Mouse (Mus musculus): ENCODE measurements around the gene Atg13.
"Not testable (repeated sequence)": the region's sequence is repeated elsewhere in the genome, so short reads cannot be mapped to it uniquely, and the experiment has no call there.

Atg13 gene

GRCm38 (mm10) chr2:91710272-91711234 is at the start of gene Atg13, which contains the start of gene Harbi1:
Atg13 (minus strand) TSS chr2:91710576.
Harbi1 (plus strand) TSS chr2:91710852.
- peak; percentile 96 for DNase-seq

GRCm38 (mm10) chr2:91749811-91750261 is 39.5 kb upstream of the Atg13 start:
- peak; percentile 63 for DNase-seq

GRCm38 (mm10) chr2:91744686-91745085 is 34.3 kb upstream of the Atg13 start:
- no peak for DNase-seq

- DNase-seq = no peak
These were observed 29.2 kb upstream of the Atg13 start for GRCm38 (mm10) chr2:91739586-91739985.

- no peak for DNase-seq
These were observed 24.8 kb upstream of the Atg13 start for GRCm38 (mm10) chr2:91735221-91735620.

GRCm38 (mm10) chr2:91729971-91730821 is 19.8 kb upstream of the Atg13 start, which contains the start of gene Ambra1:
Ambra1 (plus strand) TSS chr2:91730134.
- peak; percentile 89 for DNase-seq

GRCm38 (mm10) chr2:91729571-91729970 is 19.2 kb upstream of the Atg13 start:
- DNase-seq = peak; percentile 11

GRCm38 (mm10) chr2:91727011-91727410 is 16.6 kb upstream of the Atg13 start:
- DNase-seq = no peak

GRCm38 (mm10) chr2:91725476-91725875 is 15.1 kb upstream of the Atg13 start:
- DNase-seq = not testable (repeated sequence)

- no peak for DNase-seq
These were observed 14.3 kb upstream of the Atg13 start for GRCm38 (mm10) chr2:91724716-91725115.

- no peak for DNase-seq
These were observed 13.6 kb upstream of the Atg13 start for GRCm38 (mm10) chr2:91723951-91724350.

GRCm38 (mm10) chr2:91723382-91723781 is 13.0 kb upstream of the Atg13 start:
- DNase-seq = no peak

GRCm38 (mm10) chr2:91718276-91718675 is 7.9 kb upstream of the Atg13 start:
- DNase-seq = peak; percentile 21

- no peak for DNase-seq
These were observed 4.5 kb upstream of the Atg13 start for GRCm38 (mm10) chr2:91714921-91715320.

GRCm38 (mm10) chr2:91711256-91711925 is 1.0 kb upstream of the Atg13 start:
- no peak for DNase-seq

GRCm38 (mm10) chr2:91708361-91708760 is 2.0 kb downstream of the Atg13 start:
- DNase-seq = no peak

- no peak for DNase-seq
These were observed 3.9 kb downstream of the Atg13 start for GRCm38 (mm10) chr2:91706456-91706855.

- no peak for DNase-seq
These were observed 4.6 kb downstream of the Atg13 start for GRCm38 (mm10) chr2:91705736-91706135.

GRCm38 (mm10) chr2:91701366-91701765 is 9.0 kb downstream of the Atg13 start:
- DNase-seq = no peak

GRCm38 (mm10) chr2:91699225-91699624 is 11.2 kb downstream of the Atg13 start:
- no peak for DNase-seq

GRCm38 (mm10) chr2:91696225-91696590 is 14.2 kb downstream of the Atg13 start:
- DNase-seq = no peak

- DNase-seq = no peak
These were observed 14.7 kb downstream of the Atg13 start for GRCm38 (mm10) chr2:91695436-91696224.
